Mouse (Mus musculus): Measurements from ENCODE around the gene Dab1. TPM values are rescaled to one million over a fixed set of nuclear protein-coding genes. Genes with fewer than 3 reads are reported as not detected.

Gene Dab1
- polyA plus RNA-seq, 1 experiment from 2014 or later: 0.39 TPM

- H3K4me1 ChIP-seq (ENCODE audit: insufficient read depth, low read depth, low read length): no peaks in the 10 kb centered on the region
- H3K4me2 ChIP-seq (replicated peaks; ENCODE audit: low read depth, low read length): no peak overlapping the region
- ATAC-seq (no peak), DNase-seq (ENCODE audit: low spot score) (no peak)
- no peak overlapping the region for H3K9ac ChIP-seq (replicated peaks; ENCODE audit: low read depth)
- no peaks in the 10 kb centered on the region for H3K9me3 ChIP-seq (ENCODE audit: low read length)
- no peak overlapping the region for H3K27ac ChIP-seq (ENCODE audit: low read length)
- 81% methylated on average over 4 of the region's 4 CpGs for WGBS
- H3K36me3 ChIP-seq (ENCODE audit: insufficient read depth, low read length): no peaks in the 10 kb centered on the region
- H3K27me3 ChIP-seq (replicated peaks; ENCODE audit: insufficient read depth, low read length): no peaks in the 10 kb centered on the region
- TF ChIP-seq CTCF (IDR thresholded peaks at IDR 0.05) (no peak), EP300 (IDR thresholded peaks at IDR 0.05) (no peak)
- H3K4me3 ChIP-seq (ENCODE audit: low read depth, low read length): no peak overlapping the region
Observed at GRCm38 (mm10) chr4:104529905-104530646, 910.9 kb downstream of the Dab1 start.

- Histone ChIP-seq H3K4me2 (replicated peaks; ENCODE audit: low read depth, low read length) (no peak overlapping the region), H3K9ac (replicated peaks; ENCODE audit: low read depth) (no peak overlapping the region), H3K36me3 (ENCODE audit: insufficient read depth, low read length) (no peaks in the 10 kb centered on the region), H3K27ac (ENCODE audit: low read length) (no peak overlapping the region), H3K27me3 (replicated peaks; ENCODE audit: insufficient read depth, low read length) (no peaks in the 10 kb centered on the region), H3K4me3 (ENCODE audit: low read depth, low read length) (no peak overlapping the region), H3K9me3 (ENCODE audit: low read length) (no peaks in the 10 kb centered on the region), H3K4me1 (ENCODE audit: insufficient read depth, low read depth, low read length) (no peaks in the 10 kb centered on the region)
- WGBS: 90% methylated on average over 4 of the region's 4 CpGs
- TF ChIP-seq CTCF (IDR thresholded peaks at IDR 0.05) (no peak), EP300 (IDR thresholded peaks at IDR 0.05) (no peak)
- ATAC-seq (no peak), DNase-seq (ENCODE audit: low spot score) (no peak)
Observed at GRCm38 (mm10) chr4:104532846-104533245, 913.7 kb downstream of the Dab1 start.

DNA sequence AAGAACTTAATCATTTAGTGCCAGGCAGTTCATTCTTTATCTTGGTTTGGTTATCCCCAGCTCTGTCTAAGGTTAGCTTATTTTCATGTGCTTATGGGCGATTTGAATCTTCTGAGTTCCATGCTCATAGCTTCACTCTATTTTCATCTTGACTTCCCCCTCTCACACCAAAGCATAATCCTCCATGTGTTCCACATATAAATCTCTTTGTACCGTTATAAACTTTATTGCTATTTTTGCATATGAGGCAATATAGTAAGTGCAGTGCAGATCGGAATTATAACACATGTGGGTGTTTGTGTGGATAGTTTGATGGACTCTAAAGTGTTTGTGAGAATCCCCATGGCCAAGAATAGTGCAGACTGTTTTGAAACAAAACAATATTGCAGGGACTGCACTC is 919.3 kb downstream of the Dab1 start:
- WGBS: 85% methylated on average over 3 of the region's 3 CpGs
- Histone ChIP-seq H3K27ac (ENCODE audit: low read length) (no peak overlapping the region), H3K4me2 (replicated peaks; ENCODE audit: low read depth, low read length) (no peak overlapping the region), H3K27me3 (replicated peaks; ENCODE audit: insufficient read depth, low read length) (no peaks in the 10 kb centered on the region), H3K4me1 (ENCODE audit: insufficient read depth, low read depth, low read length) (no peaks in the 10 kb centered on the region), H3K4me3 (ENCODE audit: low read depth, low read length) (no peak overlapping the region), H3K36me3 (ENCODE audit: insufficient read depth, low read length) (no peaks in the 10 kb centered on the region), H3K9me3 (ENCODE audit: low read length) (no peaks in the 10 kb centered on the region), H3K9ac (replicated peaks; ENCODE audit: low read depth) (no peak overlapping the region)
- DNase-seq (ENCODE audit: low spot score): no peak
- TF ChIP-seq CTCF (IDR thresholded peaks at IDR 0.05): no peak
- no peak for TF ChIP-seq EP300 (IDR thresholded peaks at IDR 0.05)
- ATAC-seq: no peak

- WGBS: 72% methylated on average over 2 of the region's 2 CpGs
- Histone ChIP-seq H3K4me2 (replicated peaks; ENCODE audit: low read depth, low read length) (no peak overlapping the region), H3K9ac (replicated peaks; ENCODE audit: low read depth) (no peak overlapping the region), H3K27ac (ENCODE audit: low read length) (no peak overlapping the region), H3K4me1 (ENCODE audit: insufficient read depth, low read depth, low read length) (no peaks in the 10 kb centered on the region), H3K36me3 (ENCODE audit: insufficient read depth, low read length) (no peaks in the 10 kb centered on the region), H3K27me3 (replicated peaks; ENCODE audit: insufficient read depth, low read length) (no peaks in the 10 kb centered on the region), H3K4me3 (ENCODE audit: low read depth, low read length) (no peak overlapping the region), H3K9me3 (ENCODE audit: low read length) (no peaks in the 10 kb centered on the region)
- no peak for ATAC-seq
- DNase-seq (ENCODE audit: low spot score): no peak
- TF ChIP-seq CTCF (IDR thresholded peaks at IDR 0.05): peak; percentile 56
- TF ChIP-seq EP300 (IDR thresholded peaks at IDR 0.05): no peak
Observed at GRCm38 (mm10) chr4:104539047-104539446, 919.9 kb downstream of the Dab1 start.

DNA sequence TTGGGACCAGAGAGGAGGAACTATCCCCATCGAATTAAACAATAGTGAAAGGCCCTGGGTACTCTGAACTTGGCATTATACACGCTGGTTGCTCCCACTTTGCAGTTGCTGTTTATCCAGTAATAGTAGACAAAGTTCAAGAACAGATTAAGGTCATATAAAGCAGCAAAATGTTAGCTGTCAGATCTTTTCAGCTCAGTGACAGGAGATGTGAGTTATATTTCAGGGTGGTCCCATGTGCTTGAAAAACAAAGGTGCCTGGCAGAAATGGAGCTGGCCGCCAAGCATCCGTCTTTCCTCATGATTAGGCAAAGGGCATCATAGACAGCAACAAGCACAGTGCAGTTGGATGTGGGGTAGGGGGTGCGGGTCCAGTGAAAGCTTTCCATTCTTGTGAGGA is 927.9 kb downstream of the Dab1 start:
- H3K27me3 ChIP-seq (replicated peaks; ENCODE audit: insufficient read depth, low read length): no peaks in the 10 kb centered on the region
- DNase-seq (ENCODE audit: low spot score) (no peak), ATAC-seq (no peak)
- H3K4me3 ChIP-seq (ENCODE audit: low read depth, low read length): no peak overlapping the region
- TF ChIP-seq CTCF (IDR thresholded peaks at IDR 0.05): no peak
- TF ChIP-seq EP300 (IDR thresholded peaks at IDR 0.05): no peak
- no peaks in the 10 kb centered on the region for H3K9me3 ChIP-seq (ENCODE audit: low read length)
- no peak overlapping the region for H3K27ac ChIP-seq (ENCODE audit: low read length)
- H3K4me1 ChIP-seq (ENCODE audit: insufficient read depth, low read depth, low read length): no peaks in the 10 kb centered on the region
- H3K4me2 ChIP-seq (replicated peaks; ENCODE audit: low read depth, low read length): no peak overlapping the region
- H3K36me3 ChIP-seq (ENCODE audit: insufficient read depth, low read length): no peaks in the 10 kb centered on the region
- no peak overlapping the region for H3K9ac ChIP-seq (replicated peaks; ENCODE audit: low read depth)
- WGBS: 79% methylated on average over 5 of the region's 5 CpGs

DNA sequence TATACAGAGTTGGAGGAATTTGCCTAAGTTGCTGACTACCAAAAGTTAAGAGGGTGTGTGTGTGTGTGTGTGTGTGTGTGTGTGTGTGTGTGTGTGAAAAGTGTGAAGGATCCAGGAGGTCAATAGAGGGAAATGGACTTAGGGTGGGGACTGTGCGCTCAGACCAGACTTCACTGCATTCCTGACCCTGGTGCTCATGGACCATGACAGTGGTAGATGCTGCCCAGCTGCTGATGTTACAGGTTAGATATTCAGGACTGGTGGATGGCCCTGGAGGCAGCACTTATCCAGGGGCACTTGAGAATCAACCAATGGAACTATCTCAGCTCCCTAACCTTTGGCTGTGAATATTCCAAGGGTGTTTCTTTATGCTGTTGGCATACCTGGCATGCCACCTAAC is 929.1 kb downstream of the Dab1 start:
- H3K4me3 ChIP-seq (ENCODE audit: low read depth, low read length): no peak overlapping the region
- TF ChIP-seq CTCF (IDR thresholded peaks at IDR 0.05) (no peak), EP300 (IDR thresholded peaks at IDR 0.05) (no peak)
- DNase-seq (ENCODE audit: low spot score) (no peak), ATAC-seq (no peak)
- H3K4me2 ChIP-seq (replicated peaks; ENCODE audit: low read depth, low read length): no peak overlapping the region
- no peaks in the 10 kb centered on the region for H3K36me3 ChIP-seq (ENCODE audit: insufficient read depth, low read length)
- no peak overlapping the region for H3K9ac ChIP-seq (replicated peaks; ENCODE audit: low read depth)
- no peaks in the 10 kb centered on the region for H3K27me3 ChIP-seq (replicated peaks; ENCODE audit: insufficient read depth, low read length)
- no peaks in the 10 kb centered on the region for H3K4me1 ChIP-seq (ENCODE audit: insufficient read depth, low read depth, low read length)
- WGBS: 62% methylated on average over 1 of the region's 1 CpGs
- H3K9me3 ChIP-seq (ENCODE audit: low read length): no peaks in the 10 kb centered on the region
- no peak overlapping the region for H3K27ac ChIP-seq (ENCODE audit: low read length)
